Mouse (Mus musculus) lung, postnatal 0 days (tissue): ENCODE measurements around the gene Ppp1r37.

Experiments used
- CTCF ChIP-seq: IDR thresholded peaks from 2 replicates; pipeline ENCODE4 v1.5.1; 2016; ENCODE audit warnings: antibody characterized with exemption, mild to moderate bottlenecking
- EP300 ChIP-seq: IDR thresholded peaks from 2 replicates; pipeline ENCODE4 v1.6.1; 2016; ENCODE audit warnings: antibody characterized with exemption, mild to moderate bottlenecking, control low read depth

- TF ChIP-seq CTCF, result no peak
- no peak for TF ChIP-seq EP300
Measured at GRCm38 (mm10) chr7:19489525-19489924, 73.4 kb downstream of the Ppp1r37 start.
